Mouse (Mus musculus) MEL (cell line): Measurements from ENCODE around the gene Slc26a10. TPM values are rescaled to one million over a fixed set of nuclear protein-coding genes. Genes with fewer than 3 reads are reported as not detected.

ENCODE experiments used
- DNase-seq: peaks from one replicate; pipeline ENCODE4 v3.0.0; 2011; ENCODE audit warnings: low read depth, low spot score
- H3K27ac ChIP-seq: 2 replicates; pipeline ENCODE4 v1.5.1; 2012; ENCODE audit warnings: low read depth, mild to moderate bottlenecking, control low read depth, low read length, moderate library complexity; ENCODE audit not compliant: control insufficient read depth
- H3K27me3 ChIP-seq, 2 experiments: fragments of 150-350 bp in 1 of 2; sonication (generic) in 1 of 2; 2 replicates each; pipeline ENCODE4 v1.6.1; 2012; ENCODE audit warnings: low read length in 2 of 2, mild to moderate bottlenecking in 2 of 2, improper control_type of control experiment in 1 of 2, moderate library complexity in 1 of 2; ENCODE audit not compliant: insufficient read depth in 2 of 2, control insufficient read depth in 1 of 2
- H3K36me3 ChIP-seq, 2 experiments: 2 replicates each; pipeline ENCODE4 v1.6.1; 2012 to 2014; ENCODE audit warnings: low read length in 2 of 2, improper control_type of control experiment in 1 of 2, inconsistent platforms in 1 of 2, mild to moderate bottlenecking in 1 of 2; ENCODE audit not compliant: insufficient read depth in 2 of 2, control insufficient read depth in 1 of 2
- H3K4me1 ChIP-seq, 2 experiments: fragments of 150-350 bp in 1 of 2; sonication (generic) in 1 of 2; 2 replicates each; pipeline ENCODE4 v1.6.1; 2012; ENCODE audit warnings: low read length in 2 of 2, improper control_type of control experiment in 1 of 2, mild to moderate bottlenecking in 1 of 2; ENCODE audit not compliant: insufficient read depth in 2 of 2, control insufficient read depth in 1 of 2
- H3K4me3 ChIP-seq, 2 experiments: fragments of 150-350 bp in 1 of 2; sonication (generic) in 1 of 2; 2 replicates each; pipeline ENCODE4 v1.5.1; 2012; ENCODE audit warnings: low read depth in 2 of 2, low read length in 2 of 2, mild to moderate bottlenecking in 2 of 2, moderate library complexity in 2 of 2, control low read depth in 1 of 2, improper control_type of control experiment in 1 of 2; ENCODE audit not compliant: control insufficient read depth in 1 of 2, insufficient read depth in 1 of 2
- H3K79me2 ChIP-seq: 2 replicates; pipeline ENCODE4 v1.6.1; 2012; ENCODE audit warnings: mild to moderate bottlenecking, low read length, moderate library complexity; ENCODE audit not compliant: control insufficient read depth, poor library complexity, insufficient read depth
- H3K9ac ChIP-seq: 2 replicates; pipeline ENCODE4 v1.6.1; 2012; ENCODE audit warnings: low read depth, mild to moderate bottlenecking, control low read depth, low read length, moderate library complexity; ENCODE audit not compliant: control insufficient read depth, poor library complexity, severe bottlenecking
- H3K9me3 ChIP-seq: fragments of 150-350 bp; sonication (generic); replicated peaks from 2 replicates; pipeline ENCODE4 v1.6.1; 2012; ENCODE audit warnings: mild to moderate bottlenecking, low read length, improper control_type of control experiment, moderate library complexity; ENCODE audit not compliant: insufficient read depth
- CHD1 ChIP-seq: IDR thresholded peaks from 2 replicates; pipeline ENCODE4 v1.6.1; 2012; ENCODE audit warnings: low read depth, mild to moderate bottlenecking, inconsistent platforms, low read length, improper control_type of control experiment
- CHD2 ChIP-seq: IDR thresholded peaks from 2 replicates; pipeline ENCODE4 v1.6.1; 2011; ENCODE audit warnings: low read length, improper control_type of control experiment
- CTCF ChIP-seq, 3 experiments: IDR thresholded peaks in 2 of 3; conservative IDR thresholded peaks in 1 of 3; 2 replicates each; pipeline ENCODE4 v1.5.1; 2011 to 2012; ENCODE audit warnings: low read length in 3 of 3, low read depth in 2 of 3, mild to moderate bottlenecking in 2 of 3, improper control_type of control experiment in 1 of 3, inconsistent platforms in 1 of 3, mixed read lengths in 1 of 3, moderate library complexity in 1 of 3; ENCODE audit not compliant: control insufficient read depth in 1 of 3, insufficient read depth in 1 of 3, poor library complexity in 1 of 3, severe bottlenecking in 1 of 3
- E2F4 ChIP-seq: IDR thresholded peaks from 2 replicates; pipeline ENCODE4 v1.6.1; 2011; ENCODE audit warnings: low read depth, low read length, improper control_type of control experiment, borderline replicate concordance
- ELF1 ChIP-seq: IDR thresholded peaks from 2 replicates; pipeline ENCODE4 v1.6.1; 2014; ENCODE audit warnings: low read depth, mild to moderate bottlenecking, inconsistent platforms, low read length, improper control_type of control experiment, moderate library complexity
- EP300 ChIP-seq, 2 experiments: IDR thresholded peaks; 2 replicates each; pipeline ENCODE4 v1.6.1; 2011; ENCODE audit warnings: improper control_type of control experiment in 2 of 2, low read length in 2 of 2, low read depth in 1 of 2, mild to moderate bottlenecking in 1 of 2
- ETS1 ChIP-seq: IDR thresholded peaks from 2 replicates; pipeline ENCODE4 v1.6.1; 2012; ENCODE audit warnings: low read depth, mild to moderate bottlenecking, inconsistent platforms, low read length, improper control_type of control experiment, moderate library complexity
- GABPA ChIP-seq: IDR thresholded peaks from 2 replicates; pipeline ENCODE4 v1.6.1; 2012; ENCODE audit warnings: low read depth, mild to moderate bottlenecking, inconsistent platforms, low read length, improper control_type of control experiment, moderate library complexity
- GATA1 ChIP-seq: IDR thresholded peaks from 2 replicates; pipeline ENCODE4 v1.6.1; 2011; ENCODE audit warnings: low read depth, low read length, improper control_type of control experiment
- HCFC1 ChIP-seq: IDR thresholded peaks from 2 replicates; pipeline ENCODE4 v1.6.1; 2012; ENCODE audit warnings: low read depth, mild to moderate bottlenecking, inconsistent platforms, low read length, improper control_type of control experiment, moderate library complexity
- JUND ChIP-seq: IDR thresholded peaks from 2 replicates; pipeline ENCODE4 v1.6.1; 2011; ENCODE audit warnings: low read depth, mild to moderate bottlenecking, improper control_type of control experiment, low read length
- MAFK ChIP-seq: IDR thresholded peaks from 2 replicates; pipeline ENCODE4 v1.6.1; 2011; ENCODE audit warnings: low read depth, mild to moderate bottlenecking, low read length, improper control_type of control experiment, borderline replicate concordance
- MAZ ChIP-seq: IDR thresholded peaks from 2 replicates; pipeline ENCODE4 v1.6.1; 2012; ENCODE audit warnings: low read depth, mild to moderate bottlenecking, inconsistent platforms, low read length, improper control_type of control experiment
- MYB ChIP-seq: IDR thresholded peaks from 2 replicates; pipeline ENCODE4 v1.6.1; 2011; ENCODE audit warnings: mild to moderate bottlenecking, low read depth, low read length, improper control_type of control experiment
- MYC ChIP-seq: IDR thresholded peaks from 2 replicates; pipeline ENCODE4 v1.6.1; 2011; ENCODE audit warnings: low read depth, mild to moderate bottlenecking, low read length, improper control_type of control experiment, moderate library complexity
- NELFE ChIP-seq: IDR thresholded peaks from 2 replicates; pipeline ENCODE4 v1.6.1; 2011; ENCODE audit warnings: low read depth, low read length, improper control_type of control experiment
- NRF1 ChIP-seq: IDR thresholded peaks from 2 replicates; pipeline ENCODE4 v1.6.1; 2014; ENCODE audit warnings: low read depth, mild to moderate bottlenecking, inconsistent platforms, low read length, improper control_type of control experiment, moderate library complexity; ENCODE audit not compliant: poor library complexity, insufficient read depth, severe bottlenecking
- POLR2A ChIP-seq, 2 experiments: IDR thresholded peaks; 2 replicates each; pipeline ENCODE4 v1.6.1; 2011 to 2012; ENCODE audit warnings: low read length in 2 of 2, mild to moderate bottlenecking in 2 of 2, control low read depth in 1 of 2, improper control_type of control experiment in 1 of 2, low read depth in 1 of 2, moderate library complexity in 1 of 2; ENCODE audit not compliant: control insufficient read depth in 1 of 2, insufficient read depth in 1 of 2, poor library complexity in 1 of 2
- POLR2AphosphoS2 ChIP-seq: IDR thresholded peaks from 2 replicates; pipeline ENCODE4 v1.6.1; 2011; ENCODE audit warnings: low read length, improper control_type of control experiment
- RAD21 ChIP-seq: IDR thresholded peaks from 2 replicates; pipeline ENCODE4 v1.6.1; 2011; ENCODE audit warnings: mild to moderate bottlenecking, low read depth, low read length, improper control_type of control experiment
- SIN3A ChIP-seq: IDR thresholded peaks from 2 replicates; pipeline ENCODE4 v1.6.1; 2012; ENCODE audit warnings: low read length, improper control_type of control experiment, inconsistent platforms
- SMC3 ChIP-seq: IDR thresholded peaks from 2 replicates; pipeline ENCODE4 v1.6.1; 2011; ENCODE audit warnings: low read depth, low read length, improper control_type of control experiment
- TBP ChIP-seq: IDR thresholded peaks from 2 replicates; pipeline ENCODE4 v1.8.0; 2011; ENCODE audit warnings: low read depth, low read length, improper control_type of control experiment
- UBTF ChIP-seq: IDR thresholded peaks from 2 replicates; pipeline ENCODE4 v1.6.1; 2012; ENCODE audit warnings: low read depth, mild to moderate bottlenecking, inconsistent platforms, low read length, improper control_type of control experiment, moderate library complexity, borderline replicate concordance; ENCODE audit not compliant: insufficient read depth
- USF2 ChIP-seq, 2 experiments: IDR thresholded peaks; 2 replicates each; pipeline ENCODE4 v1.6.1; 2011 to 2012; ENCODE audit warnings: improper control_type of control experiment in 2 of 2, low read length in 2 of 2, borderline replicate concordance in 1 of 2, inconsistent platforms in 1 of 2, low read depth in 1 of 2, mild to moderate bottlenecking in 1 of 2; ENCODE audit not compliant: insufficient read depth in 1 of 2
- ZC3H11A ChIP-seq: IDR thresholded peaks from 2 replicates; pipeline ENCODE4 v1.6.1; 2012; ENCODE audit warnings: low read depth, mild to moderate bottlenecking, inconsistent platforms, low read length, improper control_type of control experiment
- ZMIZ1 ChIP-seq: IDR thresholded peaks from 2 replicates; pipeline ENCODE4 v1.6.1; 2012; ENCODE audit warnings: low read depth, mild to moderate bottlenecking, inconsistent platforms, low read length, improper control_type of control experiment, moderate library complexity
- ZNF384 ChIP-seq: IDR thresholded peaks from 2 replicates; pipeline ENCODE4 v1.6.1; 2012; ENCODE audit warnings: low read depth, mild to moderate bottlenecking, inconsistent platforms, low read length, improper control_type of control experiment
- polyA plus RNA-seq, 2 experiments: library from polyadenylated mRNA; stranded (reverse) in 1 of 2; unstranded in 1 of 2; fragments of >175 nt in 1 of 2; fragments of >200 nt in 1 of 2; gene quantifications; 2 replicates each; pipeline versions ENCODE4 v1.2.1 to v1.2.4; 2012; ENCODE audit warnings: low replicate concordance in 2 of 2, low read depth in 1 of 2; ENCODE audit not compliant: insufficient read length in 2 of 2, insufficient read depth in 1 of 2, missing spikeins in 1 of 2
- total RNA-seq: library from RNA; depleted of rRNA; stranded (reverse); fragments of 300-350 nt; gene quantifications from 2 replicates; pipeline ENCODE4 v1.2.3, GENCODE M21; 2012

Slc26a10 gene
- total and polyA plus RNA-seq, 3 experiments, result 1.1 to 1.3 TPM; not detected in 1

GRCm38 (mm10) chr10:127196392-127196791 is 15.9 kb upstream of the Slc26a10 start:
- Histone ChIP-seq H3K79me2 (peaks cover 5% of the 10 kb centered on the region; the same call in 1 of the 2 replicates), H3K4me3 (no peak overlapping the region), H3K9me3 (no peaks in the 10 kb centered on the region), H3K4me1 (peaks cover 2 to 15% of the 10 kb centered on the region in 2 experiments; a peak in 3 of 4 replicates), H3K9ac (no peak overlapping the region), H3K27me3 (no peaks in the 10 kb centered on the region), H3K27ac (no peak overlapping the region), H3K36me3 (peaks cover 3 to 16% of the 10 kb centered on the region in 2 experiments)
- DNase-seq, result no peak
- TF ChIP-seq CHD2 (no peak), ZMIZ1 (no peak), POLR2A (IDR thresholded peaks at IDR 0.05; ENCODE audit: control insufficient read depth in 1 of 2, insufficient read depth in 1 of 2, low read depth in 1 of 2, low read length in 2 of 2, poor library complexity in 1 of 2) (no peak), EP300 (IDR thresholded peaks at IDR 0.05; ENCODE audit: low read depth in 1 of 2, low read length in 2 of 2) (no peak), MAFK (no peak), CHD1 (no peak), MAZ (no peak), NRF1 (no peak)

- peak; percentile 55 for DNase-seq
- Histone ChIP-seq H3K4me1 (peaks cover 4 to 24% of the 10 kb centered on the region in 2 experiments; a peak in 3 of 4 replicates), H3K27ac (peak within 1 kb of the TSS; percentile 88), H3K9ac (peak within 1 kb of the TSS; percentile 90), H3K4me3 (peak within 1 kb of the TSS; percentile 76 to 83), H3K79me2 (peaks cover 5% of the 10 kb centered on the region; the same call in 1 of the 2 replicates), H3K9me3 (no peaks in the 10 kb centered on the region), H3K27me3 (no peaks in the 10 kb centered on the region), H3K36me3 (peaks cover 3 to 24% of the 10 kb centered on the region in 2 experiments)
- TF ChIP-seq GABPA, result no peak
- TF ChIP-seq USF2 (IDR thresholded peaks at IDR 0.05; ENCODE audit: borderline replicate concordance in 1 of 2, insufficient read depth in 1 of 2, low read depth in 1 of 2, low read length in 2 of 2), result peak in 1 of 2 experiments; percentile 35; a peak in 1 of 4 replicates
- TF ChIP-seq TBP, result no peak
- no peak for TF ChIP-seq EP300 (IDR thresholded peaks at IDR 0.05; ENCODE audit: low read depth in 1 of 2, low read length in 2 of 2)
- no peak for TF ChIP-seq ZNF384
- TF ChIP-seq CTCF (IDR thresholded peaks at IDR 0.05 in 2 of 3, conservative IDR thresholded peaks at IDR 0.05 in 1 of 3; ENCODE audit: control insufficient read depth in 1 of 3, insufficient read depth in 1 of 3, low read depth in 2 of 3, low read length in 3 of 3, poor library complexity in 1 of 3, severe bottlenecking in 1 of 3), result no peak
- no peak for TF ChIP-seq ZC3H11A
- no peak for TF ChIP-seq RAD21
- no peak for TF ChIP-seq MYB
- TF ChIP-seq SIN3A, result peak; percentile 30; the same call in 1 of the 2 replicates
- TF ChIP-seq JUND, result no peak
- no peak; a peak in 2 of 4 replicates for TF ChIP-seq POLR2A (IDR thresholded peaks at IDR 0.05; ENCODE audit: control insufficient read depth in 1 of 2, insufficient read depth in 1 of 2, low read depth in 1 of 2, low read length in 2 of 2, poor library complexity in 1 of 2)
- no peak for TF ChIP-seq UBTF
- 0 out of 2 replicates have a peak, but pooled peaks have one; percentile 18 for TF ChIP-seq NELFE
- peak; percentile 47; the same call in 1 of the 2 replicates for TF ChIP-seq HCFC1
- no peak for TF ChIP-seq MAZ
- no peak for TF ChIP-seq GATA1
- TF ChIP-seq CHD2, result no peak
- TF ChIP-seq E2F4, result no peak
- TF ChIP-seq MAFK, result no peak
- TF ChIP-seq ELF1, result no peak
- TF ChIP-seq ZMIZ1, result no peak
- no peak; the same call in 1 of the 2 replicates for TF ChIP-seq POLR2AphosphoS2
- no peak for TF ChIP-seq MYC
- no peak for TF ChIP-seq ETS1
- TF ChIP-seq SMC3, result no peak
Measured at GRCm38 (mm10) chr10:127195328-127196129, 15.1 kb upstream of the Slc26a10 start, which contains the start of gene Dtx3. Dtx3 (minus strand) TSS chr10:127195728.
